In genomic region chr11:4080219-4080618, GRCm38 (mm10) we compare ENCODE assay signal across 9 mouse cellular contexts. TPM values are rescaled to one million over a fixed set of nuclear protein-coding genes. Genes with fewer than 3 reads are reported as not detected.
DNase-seq lines count a peak whose midpoint lies in the region; ATAC-seq and TF ChIP-seq lines count a peak whose summit lies in the region.
"Had no signal": no experiment of that assay in that cellular context is flagged by ENCODE, and none has a peak within 500 bp of the region (broad histone marks: within the 10 kb centered on the region; RNA-seq: fewer than 3 reads in every experiment).

No protein-coding gene starts in this region.

- peak; percentile 43 to 59 for DNase-seq in heart, postnatal 10 days
- no peak for DNase-seq in heart, postnatal 25 days (ENCODE audit: low spot score)
- DNase-seq in CD4-positive helper T cell, adult 2 months (ENCODE audit: low read depth, low spot score): peak; percentile 57
- peak; percentile 72 for DNase-seq in adrenal gland, postnatal 14 days
- peak; percentile 65 to 75 for DNase-seq in layer of hippocampus, postnatal 14 days (ENCODE audit: low spot score in 2 of 2)
- peak; percentile 56 for DNase-seq in thymus, postnatal 14 days

- peak; percentile 81 for TF ChIP-seq CTCF in embryonic fibroblast, embryonic 13.5 days (IDR thresholded peaks at IDR 0.05; ENCODE audit: borderline replicate concordance, insufficient read depth, low read length)

- H3K4me1 ChIP-seq in embryonic fibroblast, embryonic 13.5 days (ENCODE audit: control insufficient read depth, insufficient read depth, low read length): no peaks in the 10 kb centered on the region

- peak; percentile 79 for ATAC-seq in megakaryocyte-erythroid progenitor cell, adult 5-6 weeks (replicated peaks; ENCODE audit: low FRiP score, low TSS enrichment, poor library complexity, severe bottlenecking)

- H3K4me3 ChIP-seq in embryonic fibroblast, embryonic 13.5 days (ENCODE audit: insufficient read depth, low read length): no peak overlapping the region

- no peak overlapping the region for H3K27ac ChIP-seq in embryonic fibroblast, embryonic 13.5 days (ENCODE audit: insufficient read depth, low read length)
- H3K27ac ChIP-seq: macrophage had no signal

- intact Hi-C loops in heart, postnatal 10 days (cut with DNase I): no loop called here
- intact Hi-C loops in heart, postnatal 25 days (cut with DNase I): no loop called here

- TF ChIP-seq POLR2A in embryonic fibroblast, embryonic 13.5 days (IDR thresholded peaks at IDR 0.05; ENCODE audit: low read depth, low read length): no peak

RNA-seq across cellular contexts. Expression of gene Mtfp1, which starts 15.0 kb away (rescaled TPM):
- 10 to 100 TPM; 80.7 to 82.0 TPM for total RNA-seq in heart, postnatal 10 days (2021)
- 100 to 1,000 TPM; 142 to 144 TPM for total RNA-seq in heart, postnatal 25 days (2021)
- total RNA-seq in adrenal gland, postnatal 14 days (2021): 25.6 and 27.3 TPM in 2 replicates
- polyA plus RNA-seq in embryonic fibroblast, embryonic 13.5 days (2011; ENCODE audit: insufficient read length, low read depth, missing spikeins): 0.49 and 1.6 TPM in 2 replicates
- total RNA-seq in layer of hippocampus, postnatal 14 days (2021): 100 to 1,000 TPM in 1 of 2 experiments, 10 to 100 TPM in 1; 95.0 to 100 TPM
- total RNA-seq in megakaryocyte-erythroid progenitor cell, adult 5-6 weeks (2014; fragmentation: Nextera tagmentation): 39.6 and 47.8 TPM in 2 replicates
- 26.3 and 31.4 TPM in 2 replicates for total RNA-seq in megakaryocyte-erythroid progenitor cell, adult 5-6 weeks (2017)

RNA-seq across cellular contexts. Expression of gene Sec14l3, which starts 15.6 kb away (rescaled TPM):
- total RNA-seq in heart, postnatal 10 days (2021): under 1 TPM in 1 of 2 experiments, not detected in 1; 0.74 TPM
- total RNA-seq in heart, postnatal 25 days (2021): not detected
- 0.49 and 0.56 TPM in 2 replicates for total RNA-seq in adrenal gland, postnatal 14 days (2021)
- polyA plus RNA-seq in embryonic fibroblast, embryonic 13.5 days (2011; ENCODE audit: insufficient read length, low read depth, missing spikeins): not detected in 2 replicates
- 1 to 10 TPM; 3.1 TPM for total RNA-seq in layer of hippocampus, postnatal 14 days (2021)
- not detected in 2 replicates for total RNA-seq in megakaryocyte-erythroid progenitor cell, adult 5-6 weeks (2014; fragmentation: Nextera tagmentation)
- total RNA-seq in megakaryocyte-erythroid progenitor cell, adult 5-6 weeks (2017): not detected in 2 replicates
- polyA plus RNA-seq: macrophage had no signal

RNA-seq across cellular contexts. Expression of gene Sec14l2, which starts 43.0 kb away (rescaled TPM):
- total RNA-seq in heart, postnatal 10 days (2021): 1 to 10 TPM; 1.3 to 1.4 TPM
- total RNA-seq in heart, postnatal 25 days (2021): 1 to 10 TPM in 1 of 2 experiments, under 1 TPM in 1; 0.73 to 1.1 TPM
- total RNA-seq in adrenal gland, postnatal 14 days (2021): 3.6 and 27.0 TPM in 2 replicates
- polyA plus RNA-seq in embryonic fibroblast, embryonic 13.5 days (2011; ENCODE audit: insufficient read length, low read depth, missing spikeins): 1.8 and 2.5 TPM in 2 replicates
- 10 to 100 TPM; 43.2 to 44.3 TPM for total RNA-seq in layer of hippocampus, postnatal 14 days (2021)
- total RNA-seq in megakaryocyte-erythroid progenitor cell, adult 5-6 weeks (2014; fragmentation: Nextera tagmentation): 17.5 and 26.8 TPM in 2 replicates
- total RNA-seq in megakaryocyte-erythroid progenitor cell, adult 5-6 weeks (2017): 4.5 and 22.5 TPM in 2 replicates

RNA-seq across cellular contexts. Expression of gene Sec14l4, which starts 49.0 kb away (rescaled TPM):
- under 1 TPM in 1 of 2 experiments, not detected in 1; 0.34 TPM for total RNA-seq in heart, postnatal 10 days (2021)
- under 1 TPM; 0.17 to 0.34 TPM for total RNA-seq in heart, postnatal 25 days (2021)
- 6.3 and 15.4 TPM in 2 replicates for total RNA-seq in adrenal gland, postnatal 14 days (2021)
- polyA plus RNA-seq in embryonic fibroblast, embryonic 13.5 days (2011; ENCODE audit: insufficient read length, low read depth, missing spikeins): not detected in 2 replicates
- under 1 TPM in 1 of 2 experiments, not detected in 1; 0.55 TPM for total RNA-seq in layer of hippocampus, postnatal 14 days (2021)
- not detected in 2 replicates for total RNA-seq in megakaryocyte-erythroid progenitor cell, adult 5-6 weeks (2014; fragmentation: Nextera tagmentation)
- not detected in 2 replicates for total RNA-seq in megakaryocyte-erythroid progenitor cell, adult 5-6 weeks (2017)
- polyA plus RNA-seq: macrophage had no signal

RNA-seq across cellular contexts. Expression of gene Rnf215, which starts 54.8 kb away (rescaled TPM):
- total RNA-seq in heart, postnatal 10 days (2021): 10 to 100 TPM; 17.3 to 18.9 TPM
- 10 to 100 TPM; 13.2 to 13.8 TPM for total RNA-seq in heart, postnatal 25 days (2021)
- total RNA-seq in adrenal gland, postnatal 14 days (2021): 17.2 and 25.2 TPM in 2 replicates
- 16.4 and 19.6 TPM in 2 replicates for polyA plus RNA-seq in embryonic fibroblast, embryonic 13.5 days (2011; ENCODE audit: insufficient read length, low read depth, missing spikeins)
- 10 to 100 TPM; 34.4 to 38.2 TPM for total RNA-seq in layer of hippocampus, postnatal 14 days (2021)
- total RNA-seq in megakaryocyte-erythroid progenitor cell, adult 5-6 weeks (2014; fragmentation: Nextera tagmentation): 6.6 and 8.0 TPM in 2 replicates
- total RNA-seq in megakaryocyte-erythroid progenitor cell, adult 5-6 weeks (2017): 3.4 and 5.8 TPM in 2 replicates
